Mouse (Mus musculus): ENCODE measurements around the gene Ankrd2.

GRCm38 (mm10) chr19:42009067-42009466 is 26.7 kb upstream of the Ankrd2 start:
- no peak for TF ChIP-seq CTCF (IDR thresholded peaks at IDR 0.05; ENCODE audit: low read depth)
- no peak for TF ChIP-seq EP300 (IDR thresholded peaks at IDR 0.05; ENCODE audit: low read depth)

All from heart, postnatal 0 days (tissue).